Mouse (Mus musculus): ENCODE data around the gene Diaph3. TPM values are rescaled to one million over a fixed set of nuclear protein-coding genes. Genes with fewer than 3 reads are reported as not detected.

Gene Diaph3
- polyA plus RNA-seq (2015; fragmentation: Nextera tagmentation; extraction: Ambion mirVana) = 9.0 and 10.2 TPM in 2 replicates

GRCm38 (mm10) chr14:87140963-87141486, at the start of gene Diaph3:
TSS of gene Diaph3 (minus strand) at chr14:87141235.
- 0 out of 2 replicates have a peak within 1 kb of the TSS, but pooled peaks have one; percentile 8 for H3K27ac ChIP-seq
- peak; percentile 100 for ATAC-seq
- H3K4me1 ChIP-seq (replicated peaks) = no peaks in the 10 kb centered on the region
- peak within 1 kb of the TSS; percentile 61 for H3K9ac ChIP-seq
- no peaks in the 10 kb centered on the region for H3K36me3 ChIP-seq
- peak within 1 kb of the TSS; percentile 68 for H3K4me3 ChIP-seq (replicated peaks)
- under 1% methylated on average over 43 of the region's 43 CpGs for WGBS
- H3K4me2 ChIP-seq (replicated peaks) = peak within 1 kb of the TSS; percentile 78
- H3K9me3 ChIP-seq = no peaks in the 10 kb centered on the region
- H3K27me3 ChIP-seq (replicated peaks) = no peaks in the 10 kb centered on the region

- ATAC-seq = no peak
- no peak overlapping the region for H3K9ac ChIP-seq
- no peak overlapping the region for H3K27ac ChIP-seq
- 76% methylated on average over 4 of the region's 4 CpGs for WGBS
- no peak overlapping the region for H3K4me2 ChIP-seq (replicated peaks)
- no peaks in the 10 kb centered on the region for H3K9me3 ChIP-seq
- no peaks in the 10 kb centered on the region for H3K36me3 ChIP-seq
- H3K4me3 ChIP-seq (replicated peaks) = no peak overlapping the region
- no peaks in the 10 kb centered on the region for H3K27me3 ChIP-seq (replicated peaks)
- no peaks in the 10 kb centered on the region for H3K4me1 ChIP-seq (replicated peaks)
Observed at GRCm38 (mm10) chr14:87190685-87191084, 49.6 kb upstream of the Diaph3 start.

GRCm38 (mm10) chr14:87171577-87171976, 30.5 kb upstream of the Diaph3 start:
- H3K4me3 ChIP-seq (replicated peaks) = no peak overlapping the region
- no peaks in the 10 kb centered on the region for H3K4me1 ChIP-seq (replicated peaks)
- H3K36me3 ChIP-seq = no peaks in the 10 kb centered on the region
- H3K27me3 ChIP-seq (replicated peaks) = no peaks in the 10 kb centered on the region
- no peak overlapping the region for H3K9ac ChIP-seq
- no peak overlapping the region for H3K27ac ChIP-seq
- ATAC-seq = no peak
- WGBS = 93% methylated on average over 6 of the region's 6 CpGs
- no peaks in the 10 kb centered on the region for H3K9me3 ChIP-seq
- no peak overlapping the region for H3K4me2 ChIP-seq (replicated peaks)

GRCm38 (mm10) chr14:87169151-87169550, 28.1 kb upstream of the Diaph3 start:
- Histone ChIP-seq H3K9me3 (no peaks in the 10 kb centered on the region), H3K36me3 (no peaks in the 10 kb centered on the region), H3K4me3 (replicated peaks) (no peak overlapping the region), H3K9ac (no peak overlapping the region), H3K27ac (no peak overlapping the region), H3K27me3 (replicated peaks) (no peaks in the 10 kb centered on the region), H3K4me1 (replicated peaks) (no peaks in the 10 kb centered on the region), H3K4me2 (replicated peaks) (no peak overlapping the region)
- ATAC-seq = no peak
- 62% methylated on average over 1 of the region's 1 CpGs for WGBS

GRCm38 (mm10) chr14:87155621-87156238, 14.7 kb upstream of the Diaph3 start:
- Histone ChIP-seq H3K27me3 (replicated peaks) (no peaks in the 10 kb centered on the region), H3K4me2 (replicated peaks) (no peak overlapping the region), H3K36me3 (no peaks in the 10 kb centered on the region), H3K27ac (no peak overlapping the region), H3K4me1 (replicated peaks) (no peaks in the 10 kb centered on the region), H3K9me3 (no peaks in the 10 kb centered on the region), H3K9ac (no peak overlapping the region), H3K4me3 (replicated peaks) (no peak overlapping the region)
- 82% methylated on average over 9 of the region's 9 CpGs for WGBS
- ATAC-seq = no peak

- no peak overlapping the region for H3K9ac ChIP-seq
- no peaks in the 10 kb centered on the region for H3K9me3 ChIP-seq
- H3K4me3 ChIP-seq (replicated peaks) = no peak overlapping the region
- 81% methylated on average over 6 of the region's 6 CpGs for WGBS
- no peaks in the 10 kb centered on the region for H3K27me3 ChIP-seq (replicated peaks)
- no peaks in the 10 kb centered on the region for H3K4me1 ChIP-seq (replicated peaks)
- no peaks in the 10 kb centered on the region for H3K36me3 ChIP-seq
- no peak overlapping the region for H3K27ac ChIP-seq
- no peak overlapping the region for H3K4me2 ChIP-seq (replicated peaks)
- no peak for ATAC-seq
Observed at GRCm38 (mm10) chr14:87149684-87150083, 8.6 kb upstream of the Diaph3 start.

- H3K27me3 ChIP-seq (replicated peaks) = no peaks in the 10 kb centered on the region
- H3K4me1 ChIP-seq (replicated peaks) = no peaks in the 10 kb centered on the region
- H3K9me3 ChIP-seq = no peaks in the 10 kb centered on the region
- H3K4me3 ChIP-seq (replicated peaks) = no peak overlapping the region
- no peak overlapping the region for H3K9ac ChIP-seq
- 33% methylated on average over 3 of the region's 3 CpGs for WGBS
- H3K4me2 ChIP-seq (replicated peaks) = no peak overlapping the region
- peak; percentile 81 for ATAC-seq
- H3K27ac ChIP-seq = no peak overlapping the region
- no peaks in the 10 kb centered on the region for H3K36me3 ChIP-seq
Observed at GRCm38 (mm10) chr14:87146704-87147103, 5.7 kb upstream of the Diaph3 start.

- H3K4me3 ChIP-seq (replicated peaks) = no peak overlapping the region
- H3K27ac ChIP-seq = no peak overlapping the region
- H3K9me3 ChIP-seq = no peaks in the 10 kb centered on the region
- WGBS = 79% methylated on average over 3 of the region's 3 CpGs
- no peak overlapping the region for H3K4me2 ChIP-seq (replicated peaks)
- no peaks in the 10 kb centered on the region for H3K36me3 ChIP-seq
- H3K27me3 ChIP-seq (replicated peaks) = no peaks in the 10 kb centered on the region
- no peak overlapping the region for H3K9ac ChIP-seq
- no peaks in the 10 kb centered on the region for H3K4me1 ChIP-seq (replicated peaks)
- ATAC-seq = no peak
Observed at GRCm38 (mm10) chr14:87145351-87145750, 4.3 kb upstream of the Diaph3 start.

GRCm38 (mm10) chr14:87141777-87142176, 742 bp upstream of the Diaph3 start:
- 81% methylated on average over 11 of the region's 11 CpGs for WGBS

GRCm38 (mm10) chr14:87140327-87140962, 590 bp downstream of the Diaph3 start:
- no peaks in the 10 kb centered on the region for H3K36me3 ChIP-seq
- peak overlapping the region; percentile 78 for H3K4me2 ChIP-seq (replicated peaks)
- 0 out of 2 replicates have a peak overlapping the region, but pooled peaks have one; percentile 8 for H3K27ac ChIP-seq
- H3K4me1 ChIP-seq (replicated peaks) = no peaks in the 10 kb centered on the region
- under 1% methylated on average over 17 of the region's 17 CpGs for WGBS
- no peaks in the 10 kb centered on the region for H3K27me3 ChIP-seq (replicated peaks)
- H3K4me3 ChIP-seq (replicated peaks) = peak overlapping the region; percentile 68
- peak overlapping the region; percentile 61 for H3K9ac ChIP-seq
- peak; percentile 69 for ATAC-seq
- H3K9me3 ChIP-seq = no peaks in the 10 kb centered on the region

More at GRCm38 (mm10) chr14:87141777-87142176, 742 bp upstream of the Diaph3 start:
- Histone ChIP-seq H3K9me3 (no peaks in the 10 kb centered on the region), H3K9ac (0 out of 2 replicates have a peak overlapping the region, but pooled peaks have one; percentile 28), H3K4me2 (replicated peaks) (peak overlapping the region; percentile 78), H3K4me3 (replicated peaks) (peak overlapping the region; percentile 68), H3K36me3 (no peaks in the 10 kb centered on the region), H3K4me1 (replicated peaks) (no peaks in the 10 kb centered on the region), H3K27ac (no peak overlapping the region), H3K27me3 (replicated peaks) (no peaks in the 10 kb centered on the region)
- ATAC-seq = peak; percentile 8

- Histone ChIP-seq H3K36me3 (no peaks in the 10 kb centered on the region), H3K27ac (no peak overlapping the region), H3K4me3 (replicated peaks) (no peak overlapping the region), H3K9me3 (no peaks in the 10 kb centered on the region), H3K4me2 (replicated peaks) (no peak overlapping the region), H3K9ac (no peak overlapping the region), H3K27me3 (replicated peaks) (no peaks in the 10 kb centered on the region), H3K4me1 (replicated peaks) (no peaks in the 10 kb centered on the region)
- 53% methylated on average over 6 of the region's 6 CpGs for WGBS
- ATAC-seq = no peak
Observed at GRCm38 (mm10) chr14:87126076-87126639, 14.9 kb downstream of the Diaph3 start.

GRCm38 (mm10) chr14:87125492-87125891, 15.5 kb downstream of the Diaph3 start:
- no peak overlapping the region for H3K9ac ChIP-seq
- no peaks in the 10 kb centered on the region for H3K27me3 ChIP-seq (replicated peaks)
- no peak overlapping the region for H3K4me3 ChIP-seq (replicated peaks)
- no peaks in the 10 kb centered on the region for H3K4me1 ChIP-seq (replicated peaks)
- 74% methylated on average over 5 of the region's 5 CpGs for WGBS
- H3K4me2 ChIP-seq (replicated peaks) = no peak overlapping the region
- ATAC-seq = no peak
- no peaks in the 10 kb centered on the region for H3K36me3 ChIP-seq
- no peaks in the 10 kb centered on the region for H3K9me3 ChIP-seq
- H3K27ac ChIP-seq = no peak overlapping the region

Measured in intestine, embryonic 15.5 days (tissue).